Mouse (Mus musculus) liver, embryonic 16.5 days (tissue): ENCODE data around the gene Slc38a1. TPM values are rescaled to one million over a fixed set of nuclear protein-coding genes. Genes with fewer than 3 reads are reported as not detected.

Source experiments
- ATAC-seq: fragments of 200-750 bp; cut with Nextera tagmentation; 2 replicates; pipeline ENCODE4 v1.8.0; 2017; ENCODE audit warnings: low read depth, mild to moderate bottlenecking, moderate number of reproducible peaks, moderate library complexity
- H3K27ac ChIP-seq: fragments of 300-500 bp; sonication (generic); 2 replicates; pipeline ENCODE4 v1.5.1; 2014; ENCODE audit warnings: mild to moderate bottlenecking, low read length
- H3K27me3 ChIP-seq: fragments of 300-500 bp; sonication (generic); 2 replicates; pipeline ENCODE4 v1.6.1; 2014; ENCODE audit warnings: low read depth, low read length, mixed read lengths; ENCODE audit not compliant: control insufficient read depth, insufficient read depth
- H3K36me3 ChIP-seq: fragments of 300-500 bp; sonication (generic); 2 replicates; pipeline ENCODE4 v1.6.1; 2014; ENCODE audit warnings: mild to moderate bottlenecking; ENCODE audit not compliant: control insufficient read depth, insufficient read depth
- H3K4me1 ChIP-seq: fragments of 300-500 bp; sonication (generic); 2 replicates; pipeline ENCODE4 v1.6.1; 2014; ENCODE audit warnings: low read depth, low read length, mixed read lengths; ENCODE audit not compliant: control insufficient read depth
- H3K4me2 ChIP-seq: fragments of 300-500 bp; sonication (generic); 2 replicates; pipeline ENCODE4 v1.6.1; 2014; ENCODE audit warnings: low read depth, low read length, mixed read lengths
- H3K4me3 ChIP-seq: fragments of 300-500 bp; sonication (generic); 2 replicates; pipeline ENCODE4 v1.5.1; 2014; ENCODE audit warnings: low read depth, mild to moderate bottlenecking, low read length
- H3K9ac ChIP-seq: fragments of 300-500 bp; sonication (generic); 2 replicates; pipeline ENCODE4 v1.6.1; 2014; ENCODE audit warnings: low read depth, low read length
- H3K9me3 ChIP-seq: fragments of 300-500 bp; sonication (generic); replicated peaks from 2 replicates; pipeline ENCODE4 v1.6.1; 2016; ENCODE audit warnings: low read length; ENCODE audit not compliant: control insufficient read depth
- WGBS: fragments of 180-500 bp; shearing (Covaris S2); extraction: QIAGEN DNeasy Blood & Tissue Kit; methylation state at CpG from one replicate; pipeline ENCODE4 v1.1.7; 2014; ENCODE audit not compliant: insufficient replicate concordance; 5-methylcytosine and 5-hydroxymethylcytosine counted together
- polyA plus RNA-seq: library from polyadenylated mRNA; unstranded; fragments of >200 nt; fragmentation: Nextera tagmentation; extraction: Ambion mirVana; gene quantifications from 2 replicates; pipeline ENCODE4 v1.2.1, GENCODE M21; 2015

Slc38a1 gene
- polyA plus RNA-seq, 1 experiment from 2014 or later: 12.3 TPM

- H3K4me2 ChIP-seq: no peak overlapping the region
- H3K36me3 ChIP-seq: no peaks in the 10 kb centered on the region
- no peak overlapping the region for H3K9ac ChIP-seq
- no peak for ATAC-seq
- H3K9me3 ChIP-seq: no peaks in the 10 kb centered on the region
- 56% methylated on average over 7 of the region's 7 CpGs for WGBS
- H3K27me3 ChIP-seq: no peaks in the 10 kb centered on the region
- no peak overlapping the region for H3K27ac ChIP-seq
- H3K4me1 ChIP-seq: no peaks in the 10 kb centered on the region
- H3K4me3 ChIP-seq: no peak overlapping the region
Observed at GRCm38 (mm10) chr15:96593866-96594265, 48.8 kb downstream of the Slc38a1 start.

- no peak overlapping the region for H3K9ac ChIP-seq
- H3K36me3 ChIP-seq: no peaks in the 10 kb centered on the region
- no peaks in the 10 kb centered on the region for H3K27me3 ChIP-seq
- no peak overlapping the region for H3K4me2 ChIP-seq
- no peak overlapping the region for H3K4me3 ChIP-seq
- no peak overlapping the region for H3K27ac ChIP-seq
- 62% methylated on average over 6 of the region's 6 CpGs for WGBS
- no peak for ATAC-seq
- no peaks in the 10 kb centered on the region for H3K9me3 ChIP-seq
- no peaks in the 10 kb centered on the region for H3K4me1 ChIP-seq
Observed at GRCm38 (mm10) chr15:96593457-96593856, 49.3 kb downstream of the Slc38a1 start.

GRCm38 (mm10) chr15:96592976-96593375 is 49.7 kb downstream of the Slc38a1 start:
- 73% methylated on average over 13 of the region's 13 CpGs for WGBS
- no peak overlapping the region for H3K4me3 ChIP-seq
- H3K36me3 ChIP-seq: no peaks in the 10 kb centered on the region
- H3K4me2 ChIP-seq: no peak overlapping the region
- no peak overlapping the region for H3K9ac ChIP-seq
- no peak overlapping the region for H3K27ac ChIP-seq
- ATAC-seq: no peak
- no peaks in the 10 kb centered on the region for H3K4me1 ChIP-seq
- no peaks in the 10 kb centered on the region for H3K9me3 ChIP-seq
- no peaks in the 10 kb centered on the region for H3K27me3 ChIP-seq

- no peak overlapping the region for H3K9ac ChIP-seq
- no peak overlapping the region for H3K4me2 ChIP-seq
- ATAC-seq: no peak
- no peaks in the 10 kb centered on the region for H3K9me3 ChIP-seq
- no peak overlapping the region for H3K4me3 ChIP-seq
- WGBS: 73% methylated on average over 10 of the region's 10 CpGs
- no peaks in the 10 kb centered on the region; the same call in 1 of the 2 replicates for H3K36me3 ChIP-seq
- no peaks in the 10 kb centered on the region for H3K27me3 ChIP-seq
- H3K4me1 ChIP-seq: no peaks in the 10 kb centered on the region
- no peak overlapping the region for H3K27ac ChIP-seq
Observed at GRCm38 (mm10) chr15:96591876-96592417, 50.8 kb downstream of the Slc38a1 start.

- Histone ChIP-seq H3K4me3 (no peak overlapping the region), H3K36me3 (peaks cover 9% of the 10 kb centered on the region), H3K9ac (no peak overlapping the region), H3K4me2 (no peak overlapping the region), H3K27me3 (no peaks in the 10 kb centered on the region), H3K27ac (no peak overlapping the region), H3K9me3 (no peaks in the 10 kb centered on the region), H3K4me1 (no peaks in the 10 kb centered on the region)
- WGBS: 78% methylated on average over 9 of the region's 9 CpGs
- no peak for ATAC-seq
Observed at GRCm38 (mm10) chr15:96588996-96589657, 53.6 kb downstream of the Slc38a1 start.

GRCm38 (mm10) chr15:96587998-96588397 is 54.7 kb downstream of the Slc38a1 start:
- Histone ChIP-seq H3K27me3 (no peaks in the 10 kb centered on the region), H3K9me3 (no peaks in the 10 kb centered on the region), H3K4me1 (no peaks in the 10 kb centered on the region), H3K4me3 (no peak overlapping the region), H3K36me3 (peaks cover 13% of the 10 kb centered on the region), H3K4me2 (no peak overlapping the region), H3K27ac (no peak overlapping the region), H3K9ac (no peak overlapping the region)
- 81% methylated on average over 8 of the region's 8 CpGs for WGBS
- ATAC-seq: no peak

- Histone ChIP-seq H3K9ac (no peak overlapping the region), H3K9me3 (no peaks in the 10 kb centered on the region), H3K4me1 (no peaks in the 10 kb centered on the region), H3K27me3 (no peaks in the 10 kb centered on the region), H3K36me3 (peaks cover 13% of the 10 kb centered on the region), H3K4me3 (no peak overlapping the region), H3K27ac (no peak overlapping the region), H3K4me2 (no peak overlapping the region)
- ATAC-seq: no peak
- WGBS: 58% methylated on average over 15 of the region's 15 CpGs
Observed at GRCm38 (mm10) chr15:96583371-96584008, 59.2 kb downstream of the Slc38a1 start.

GRCm38 (mm10) chr15:96576998-96577397 is 65.7 kb downstream of the Slc38a1 start:
- whole genome bisulfite sequencing: 80% methylated on average over 5 of the region's 5 CpGs
- Histone ChIP-seq H3K4me2 (no peak overlapping the region), H3K36me3 (no peaks in the 10 kb centered on the region; the same call in 1 of the 2 replicates), H3K27me3 (no peaks in the 10 kb centered on the region), H3K9ac (no peak overlapping the region), H3K9me3 (no peaks in the 10 kb centered on the region), H3K4me1 (no peaks in the 10 kb centered on the region), H3K4me3 (no peak overlapping the region), H3K27ac (no peak overlapping the region)
- ATAC-seq: no peak

GRCm38 (mm10) chr15:96568983-96569363 is 73.7 kb downstream of the Slc38a1 start:
- Histone ChIP-seq H3K4me3 (no peak overlapping the region), H3K36me3 (no peaks in the 10 kb centered on the region), H3K9ac (no peak overlapping the region), H3K4me2 (no peak overlapping the region), H3K27me3 (no peaks in the 10 kb centered on the region), H3K27ac (no peak overlapping the region), H3K9me3 (no peaks in the 10 kb centered on the region), H3K4me1 (peaks cover 7% of the 10 kb centered on the region)
- ATAC-seq: no peak
- 52% methylated on average over 2 of the region's 2 CpGs for WGBS
